8 mouse cellular contexts compared by ENCODE assay signal in genomic region chr7:6362268-6363046, GRCm38 (mm10). TPM values are rescaled to one million over a fixed set of nuclear protein-coding genes. Genes with fewer than 3 reads are reported as not detected.
DNase-seq lines count a peak whose midpoint lies in the region; ATAC-seq lines count a peak whose summit lies in the region.

No protein-coding gene starts in this region.

- peak overlapping the region; percentile 93 for H3K27ac ChIP-seq in hindbrain, embryonic 16.5 days (ENCODE audit: low read depth, low read length)
- peak overlapping the region; percentile 62 for H3K27ac ChIP-seq in macrophage

- peak overlapping the region; percentile 81 for H3K4me2 ChIP-seq in hindbrain, embryonic 16.5 days (ENCODE audit: low read length)

- 0% methylated on average over 38 of the region's 38 CpGs for WGBS in hindbrain, embryonic 16.5 days
- 3% methylated on average over 37 of the region's 38 CpGs for WGBS in macrophage (ENCODE audit: missing documents)

- H3K36me3 ChIP-seq in hindbrain, embryonic 16.5 days (ENCODE audit: control insufficient read depth, insufficient read depth, low read length) = no peaks in the 10 kb centered on the region
- H3K36me3 ChIP-seq in macrophage (ENCODE audit: inconsistent target) = no peaks in the 10 kb centered on the region

- no peaks in the 10 kb centered on the region for H3K9me3 ChIP-seq in hindbrain, embryonic 16.5 days (ENCODE audit: control insufficient read depth, low read length)

- H3K9ac ChIP-seq in hindbrain, embryonic 16.5 days (ENCODE audit: low read depth, low read length) = peak overlapping the region; percentile 72

- peaks cover 6% of the 10 kb centered on the region for H3K4me1 ChIP-seq in hindbrain, embryonic 16.5 days (ENCODE audit: control insufficient read depth, insufficient read depth, low read depth, low read length)

- peak; percentile 96 for DNase-seq in WW6 (ENCODE audit: low read depth, low spot score)
- peak; percentile 88 to 95 for DNase-seq in cerebellum, postnatal 4 days (ENCODE audit: low spot score in 2 of 2)
- DNase-seq in gastrocnemius, adult 18-20 months (ENCODE audit: low spot score) = peak; percentile 99
- peak; percentile 96 to 99 for DNase-seq in left cerebral cortex, adult 18-20 months (ENCODE audit: low spot score in 2 of 2)
- DNase-seq in right cerebral cortex, adult 18-20 months = peak; percentile 99
- peak; percentile 93 for DNase-seq in urinary bladder, postnatal 10 days (ENCODE audit: low spot score)

- H3K79me2 ChIP-seq in macrophage (ENCODE audit: inconsistent target) = no peaks in the 10 kb centered on the region

- peak overlapping the region; percentile 47 for H3K4me3 ChIP-seq in hindbrain, embryonic 16.5 days (ENCODE audit: low read length)
- H3K4me3 ChIP-seq in macrophage (ENCODE audit: inconsistent target) = peak overlapping the region; percentile 86

- H3K27me3 ChIP-seq in hindbrain, embryonic 16.5 days (replicated peaks; ENCODE audit: control insufficient read depth, insufficient read depth, low read length) = no peaks in the 10 kb centered on the region

- ATAC-seq in hindbrain, embryonic 16.5 days = peak; percentile 93

RNA-seq across cellular contexts. Expression of gene Zfp78, which starts 0.6 kb away (rescaled TPM):
- total RNA-seq in gastrocnemius, adult 18-20 months (2021) = 1 to 10 TPM; 1.8 to 2.5 TPM
- 5.7 and 7.1 TPM in 2 replicates for polyA plus RNA-seq in hindbrain, embryonic 16.5 days (2015; fragmentation: Nextera tagmentation; extraction: Ambion mirVana)
- 1 to 10 TPM; 4.1 to 5.2 TPM for total RNA-seq in left cerebral cortex, adult 18-20 months (2021)
- 1 to 10 TPM in 20 of 26 experiments, under 1 TPM in 6; 0.50 to 6.2 (median 2.1) TPM for total RNA-seq in macrophage (2018; cell fraction: chromatin; rRNA removed)
- total RNA-seq in macrophage (2018; cell fraction: cytosol; rRNA removed) = 1 to 10 TPM in 15 of 26 experiments, under 1 TPM in 11; 0.14 to 2.5 (median 1.4) TPM
- total RNA-seq in macrophage (2018; cell fraction: nucleus; rRNA removed) = 1 to 10 TPM in 18 of 26 experiments, under 1 TPM in 8; 0.44 to 6.3 (median 1.5) TPM
- 1.2 to 3.1 TPM (median 1.7 TPM) in 3 replicates for polyA plus RNA-seq in macrophage (2018)

RNA-seq across cellular contexts. Expression of gene Gm3854, which starts 18.9 kb away (rescaled TPM):
- under 1 TPM; 0.32 to 0.45 TPM for total RNA-seq in gastrocnemius, adult 18-20 months (2021)
- polyA plus RNA-seq in hindbrain, embryonic 16.5 days (2015; fragmentation: Nextera tagmentation; extraction: Ambion mirVana) = 7.7 and 8.0 TPM in 2 replicates
- 1 to 10 TPM; 4.8 to 5.4 TPM for total RNA-seq in left cerebral cortex, adult 18-20 months (2021)
- under 1 TPM in 1 of 26 experiments, not detected in 25; 0.31 TPM for total RNA-seq in macrophage (2018; cell fraction: chromatin; rRNA removed)
- under 1 TPM in 1 of 26 experiments, not detected in 25; 0.05 TPM for total RNA-seq in macrophage (2018; cell fraction: cytosol; rRNA removed)
- under 1 TPM in 2 of 26 experiments, not detected in 24; 0.21 to 0.34 TPM for total RNA-seq in macrophage (2018; cell fraction: nucleus; rRNA removed)
- 0.07 TPM in 1 of 3 replicates, not detected in the others for polyA plus RNA-seq in macrophage (2018)

RNA-seq across cellular contexts. Expression of gene Zfp28, which starts 20.6 kb away (rescaled TPM):
- 1 to 10 TPM in 1 of 2 experiments, under 1 TPM in 1; 0.90 to 1.0 TPM for total RNA-seq in gastrocnemius, adult 18-20 months (2021)
- 11.8 and 13.4 TPM in 2 replicates for polyA plus RNA-seq in hindbrain, embryonic 16.5 days (2015; fragmentation: Nextera tagmentation; extraction: Ambion mirVana)
- total RNA-seq in left cerebral cortex, adult 18-20 months (2021) = 1 to 10 TPM; 7.7 to 8.6 TPM
- total RNA-seq in macrophage (2018; cell fraction: chromatin; rRNA removed) = 10 to 100 TPM; 15.3 to 73.2 (median 39.6) TPM
- total RNA-seq in macrophage (2018; cell fraction: cytosol; rRNA removed) = 1 to 10 TPM; 1.7 to 8.3 (median 4.2) TPM
- 10 to 100 TPM in 22 of 26 experiments, 1 to 10 TPM in 4; 5.6 to 42.7 (median 18.0) TPM for total RNA-seq in macrophage (2018; cell fraction: nucleus; rRNA removed)
- polyA plus RNA-seq in macrophage (2018) = 6.1 to 7.1 TPM (median 6.9 TPM) in 3 replicates

RNA-seq across cellular contexts. Expression of gene Zfp583, which starts 31.4 kb away (rescaled TPM):
- under 1 TPM; 0.43 to 0.50 TPM for total RNA-seq in gastrocnemius, adult 18-20 months (2021)
- polyA plus RNA-seq in hindbrain, embryonic 16.5 days (2015; fragmentation: Nextera tagmentation; extraction: Ambion mirVana) = 14.7 and 14.8 TPM in 2 replicates
- 10 to 100 TPM; 10.2 to 13.1 TPM for total RNA-seq in left cerebral cortex, adult 18-20 months (2021)
- total RNA-seq in macrophage (2018; cell fraction: chromatin; rRNA removed) = 10 to 100 TPM in 1 of 26 experiments, 1 to 10 TPM in 25; 1.1 to 11.1 (median 4.2) TPM
- 1 to 10 TPM in 20 of 26 experiments, under 1 TPM in 6; 0.19 to 3.4 (median 1.4) TPM for total RNA-seq in macrophage (2018; cell fraction: cytosol; rRNA removed)
- 1 to 10 TPM; 1.2 to 9.6 (median 2.9) TPM for total RNA-seq in macrophage (2018; cell fraction: nucleus; rRNA removed)
- 1.3 to 3.0 TPM (median 1.3 TPM) in 3 replicates for polyA plus RNA-seq in macrophage (2018)

RNA-seq across cellular contexts. Expression of gene Smim17, which starts 36.1 kb away (rescaled TPM):
- under 1 TPM; 0.12 to 0.16 TPM for total RNA-seq in gastrocnemius, adult 18-20 months (2021)
- polyA plus RNA-seq in hindbrain, embryonic 16.5 days (2015; fragmentation: Nextera tagmentation; extraction: Ambion mirVana) = 7.2 and 9.5 TPM in 2 replicates
- 10 to 100 TPM; 14.0 to 14.5 TPM for total RNA-seq in left cerebral cortex, adult 18-20 months (2021)
- 1 to 10 TPM in 2 of 26 experiments, under 1 TPM in 2, not detected in 22; 0.24 to 3.7 (median 2.1) TPM for total RNA-seq in macrophage (2018; cell fraction: chromatin; rRNA removed)
- total RNA-seq in macrophage (2018; cell fraction: cytosol; rRNA removed) = not detected
- 1 to 10 TPM in 2 of 26 experiments, under 1 TPM in 1, not detected in 23; 0.98 to 3.2 (median 1.5) TPM for total RNA-seq in macrophage (2018; cell fraction: nucleus; rRNA removed)
- polyA plus RNA-seq in macrophage (2018) = not detected in 3 replicates

Comparison
In these comparisons a context has a peak if more than half of its experiments do, and no peak if none do; other contexts are left out.
1. Peak in every context shown above with its lines: DNase-seq, ATAC-seq, H3K4me3 ChIP-seq and H3K27ac ChIP-seq.
2. RNA of gene Gm3854, which starts 18.9 kb away (total RNA-seq): 4.8 to 5.4 TPM in left cerebral cortex, adult 18-20 months; 0.32 to 0.45 TPM in gastrocnemius, adult 18-20 months; every median in the first group is over 4 times any median in the second.
3. RNA of gene Zfp28, which starts 20.6 kb away (total RNA-seq): 7.7 to 8.6 TPM in left cerebral cortex, adult 18-20 months; 0.90 to 1.0 TPM in gastrocnemius, adult 18-20 months; every median in the first group is over 4 times any median in the second.